Mouse (Mus musculus) intestine, embryonic 14.5 days (tissue): ENCODE measurements around the gene Pus1. TPM values are rescaled to one million over a fixed set of nuclear protein-coding genes. Genes with fewer than 3 reads are reported as not detected.

Experiments
- ATAC-seq: fragments of 200-750 bp; cut with Nextera tagmentation; replicated peaks from 2 replicates; pipeline ENCODE4 v1.8.0; 2017; ENCODE audit warnings: low read depth, moderate number of reproducible peaks, moderate TSS enrichment, moderate library complexity; ENCODE audit not compliant: low FRiP score, low TSS enrichment
- DNase-seq: peaks from one replicate; pipeline ENCODE4 v3.0.0-alpha.2; 2018; ENCODE audit warnings: low spot score
- H3K27ac ChIP-seq: fragments of 300-500 bp; sonication (generic); 2 replicates; pipeline ENCODE4 v1.5.1; 2014; ENCODE audit warnings: low read depth, mild to moderate bottlenecking, control low read depth
- H3K27me3 ChIP-seq: fragments of 300-500 bp; sonication (generic); replicated peaks from 2 replicates; pipeline ENCODE4 v1.6.1; 2014; ENCODE audit warnings: low read length, control low read depth; ENCODE audit not compliant: control insufficient read depth, insufficient read depth
- H3K36me3 ChIP-seq: fragments of 300-500 bp; sonication (generic); 2 replicates; pipeline ENCODE4 v1.6.1; 2014; ENCODE audit warnings: low read length, control low read depth; ENCODE audit not compliant: control insufficient read depth, insufficient read depth
- H3K4me1 ChIP-seq: fragments of 300-500 bp; sonication (generic); replicated peaks from 2 replicates; pipeline ENCODE4 v1.6.1; 2014; ENCODE audit warnings: low read length, control low read depth, mixed read lengths; ENCODE audit not compliant: control insufficient read depth, insufficient read depth
- H3K4me2 ChIP-seq: fragments of 300-500 bp; sonication (generic); 2 replicates; pipeline ENCODE4 v1.6.1; 2014; ENCODE audit warnings: low read length
- H3K4me3 ChIP-seq: fragments of 300-500 bp; sonication (generic); 2 replicates; pipeline ENCODE4 v1.5.1; 2014; ENCODE audit warnings: low read depth, low read length, control low read depth, mixed read lengths
- H3K9ac ChIP-seq: fragments of 300-500 bp; sonication (generic); 2 replicates; pipeline ENCODE4 v1.6.1; 2014; ENCODE audit warnings: mild to moderate bottlenecking, low read length
- H3K9me3 ChIP-seq: fragments of 300-500 bp; sonication (generic); 2 replicates; pipeline ENCODE4 v1.6.1; 2016; ENCODE audit warnings: low read length, control low read depth; ENCODE audit not compliant: control insufficient read depth
- WGBS: fragments of 180-500 bp; shearing (Covaris S2); extraction: QIAGEN DNeasy Blood & Tissue Kit; methylation state at CpG from one replicate; pipeline ENCODE4 v1.1.7; 2014; 5-methylcytosine and 5-hydroxymethylcytosine counted together
- polyA plus RNA-seq: library from polyadenylated mRNA; unstranded; fragments of >200 nt; fragmentation: Nextera tagmentation; extraction: Ambion mirVana; gene quantifications from 2 replicates; pipeline ENCODE4 v1.2.1, GENCODE M21; 2014

The Pus1 gene
- polyA plus RNA-seq, 1 experiment from 2014 or later, result 40.4 TPM

- no peaks in the 10 kb centered on the region for H3K4me1 ChIP-seq
- DNase-seq (no peak), ATAC-seq (no peak)
- H3K27me3 ChIP-seq, result no peaks in the 10 kb centered on the region
- WGBS, result 92% methylated on average over 7 of the region's 7 CpGs
- H3K4me3 ChIP-seq, result no peak overlapping the region
- no peak overlapping the region for H3K9ac ChIP-seq
- no peaks in the 10 kb centered on the region for H3K9me3 ChIP-seq
- no peak overlapping the region for H3K27ac ChIP-seq
- H3K4me2 ChIP-seq, result no peak overlapping the region
- H3K36me3 ChIP-seq, result peaks cover 99% of the 10 kb centered on the region
Measured at GRCm38 (mm10) chr5:110794363-110794762, 13.9 kb upstream of the Pus1 start.

- peak; percentile 66 for ATAC-seq
- Histone ChIP-seq H3K4me2 (no peak overlapping the region), H3K4me3 (no peak overlapping the region), H3K36me3 (peaks cover 86% of the 10 kb centered on the region), H3K27ac (no peak overlapping the region), H3K9me3 (no peaks in the 10 kb centered on the region), H3K4me1 (no peaks in the 10 kb centered on the region), H3K9ac (no peak overlapping the region), H3K27me3 (no peaks in the 10 kb centered on the region)
- 55% methylated on average over 5 of the region's 5 CpGs for WGBS
- DNase-seq, result peak; percentile 67
Measured at GRCm38 (mm10) chr5:110788684-110789083, 8.2 kb upstream of the Pus1 start.

GRCm38 (mm10) chr5:110786081-110786835 is 5.8 kb upstream of the Pus1 start:
- no peak for ATAC-seq

GRCm38 (mm10) chr5:110783150-110783549 is 2.7 kb upstream of the Pus1 start:
- no peak for ATAC-seq
- Histone ChIP-seq H3K27ac (no peak overlapping the region), H3K9me3 (no peaks in the 10 kb centered on the region), H3K36me3 (peaks cover 37% of the 10 kb centered on the region), H3K4me3 (no peak overlapping the region), H3K9ac (no peak overlapping the region), H3K4me1 (peaks cover 18% of the 10 kb centered on the region), H3K4me2 (no peak overlapping the region), H3K27me3 (no peaks in the 10 kb centered on the region)
- no peak for DNase-seq
- 77% methylated on average over 8 of the region's 8 CpGs for WGBS

More at GRCm38 (mm10) chr5:110786081-110786835, 5.8 kb upstream of the Pus1 start:
- WGBS, result 81% methylated on average over 11 of the region's 11 CpGs
- no peak for DNase-seq
- H3K27me3 ChIP-seq, result no peaks in the 10 kb centered on the region
- H3K4me3 ChIP-seq, result no peak overlapping the region
- peaks cover 62% of the 10 kb centered on the region for H3K36me3 ChIP-seq
- no peak overlapping the region for H3K27ac ChIP-seq
- H3K9ac ChIP-seq, result no peak overlapping the region
- H3K4me1 ChIP-seq, result no peaks in the 10 kb centered on the region
- H3K4me2 ChIP-seq, result no peak overlapping the region
- H3K9me3 ChIP-seq, result no peaks in the 10 kb centered on the region

- Histone ChIP-seq H3K9ac (no peak overlapping the region), H3K36me3 (peaks cover 35% of the 10 kb centered on the region), H3K4me2 (no peak overlapping the region), H3K9me3 (no peaks in the 10 kb centered on the region), H3K27me3 (no peaks in the 10 kb centered on the region), H3K27ac (no peak overlapping the region), H3K4me3 (no peak overlapping the region), H3K4me1 (peaks cover 18% of the 10 kb centered on the region)
- no peak for DNase-seq
- 79% methylated on average over 7 of the region's 7 CpGs for WGBS
- ATAC-seq, result no peak
Measured at GRCm38 (mm10) chr5:110781529-110782238, 1.2 kb upstream of the Pus1 start.

- ATAC-seq (no peak; the same call in 1 of the 2 replicates), DNase-seq (no peak)
- no peak overlapping the region for H3K27ac ChIP-seq
Measured at GRCm38 (mm10) chr5:110780761-110781528, 486 bp upstream of the Pus1 start.

GRCm38 (mm10) chr5:110779276-110779997 is 1.0 kb downstream of the Pus1 start:
- ATAC-seq, result no peak
- H3K9me3 ChIP-seq, result no peaks in the 10 kb centered on the region
- H3K9ac ChIP-seq, result peak overlapping the region; percentile 81
- H3K27me3 ChIP-seq, result no peaks in the 10 kb centered on the region
- H3K36me3 ChIP-seq, result peaks cover 41% of the 10 kb centered on the region
- H3K4me2 ChIP-seq, result peak overlapping the region; percentile 81
- peak overlapping the region; percentile 83 for H3K4me3 ChIP-seq
- DNase-seq, result no peak
- WGBS, result 16% methylated on average over 15 of the region's 15 CpGs
- H3K27ac ChIP-seq, result no peak overlapping the region
- peaks cover 18% of the 10 kb centered on the region for H3K4me1 ChIP-seq

More at GRCm38 (mm10) chr5:110780761-110781528, 486 bp upstream of the Pus1 start:
- H3K9ac ChIP-seq, result peak overlapping the region; percentile 81
- peaks cover 37% of the 10 kb centered on the region for H3K36me3 ChIP-seq
- no peaks in the 10 kb centered on the region for H3K27me3 ChIP-seq
- 59% methylated on average over 10 of the region's 10 CpGs for WGBS
- peaks cover 18% of the 10 kb centered on the region for H3K4me1 ChIP-seq
- no peaks in the 10 kb centered on the region for H3K9me3 ChIP-seq
- peak overlapping the region; percentile 81 for H3K4me2 ChIP-seq
- peak overlapping the region; percentile 83 for H3K4me3 ChIP-seq

GRCm38 (mm10) chr5:110778263-110778662 is 2.2 kb downstream of the Pus1 start:
- H3K36me3 ChIP-seq, result peaks cover 46% of the 10 kb centered on the region
- WGBS, result 88% methylated on average over 12 of the region's 12 CpGs
- no peak for DNase-seq

More at GRCm38 (mm10) chr5:110778263-110778662, 2.2 kb downstream of the Pus1 start:
- ATAC-seq, result no peak
- Histone ChIP-seq H3K9me3 (no peaks in the 10 kb centered on the region), H3K4me2 (no peak overlapping the region), H3K4me1 (peaks cover 18% of the 10 kb centered on the region), H3K9ac (no peak overlapping the region), H3K27me3 (no peaks in the 10 kb centered on the region), H3K27ac (no peak overlapping the region), H3K4me3 (no peak overlapping the region)
